Mouse (Mus musculus) forebrain, embryonic 15.5 days (tissue): ENCODE measurements around the gene Zhx3. TPM values are rescaled to one million over a fixed set of nuclear protein-coding genes. Genes with fewer than 3 reads are reported as not detected.

Experiments
- ATAC-seq: fragments of 200-750 bp; cut with Nextera tagmentation; replicated peaks from 2 replicates; pipeline ENCODE4 v1.8.0; 2017; ENCODE audit warnings: mild to moderate bottlenecking, moderate TSS enrichment, moderate library complexity
- H3K27ac ChIP-seq: fragments of 300-500 bp; sonication (generic); replicated peaks from 2 replicates; pipeline ENCODE4 v1.5.1; 2015; ENCODE audit warnings: mild to moderate bottlenecking, inconsistent platforms
- H3K27me3 ChIP-seq: fragments of 300-500 bp; sonication (generic); 2 replicates; pipeline ENCODE4 v1.6.1; 2015; ENCODE audit warnings: inconsistent platforms
- H3K36me3 ChIP-seq: fragments of 300-500 bp; sonication (generic); 2 replicates; pipeline ENCODE4 v1.6.1; 2015; ENCODE audit warnings: mild to moderate bottlenecking, inconsistent platforms
- H3K4me1 ChIP-seq: fragments of 300-500 bp; sonication (generic); 2 replicates; pipeline ENCODE4 v1.6.1; 2015; ENCODE audit warnings: inconsistent platforms
- H3K4me2 ChIP-seq: fragments of 300-500 bp; sonication (generic); replicated peaks from 2 replicates; pipeline ENCODE4 v1.6.1; 2015; ENCODE audit warnings: mild to moderate bottlenecking, inconsistent platforms
- H3K4me3 ChIP-seq: fragments of 300-500 bp; sonication (generic); 2 replicates; pipeline ENCODE4 v1.5.1; 2015; ENCODE audit warnings: mild to moderate bottlenecking, inconsistent platforms
- H3K9ac ChIP-seq: fragments of 300-500 bp; sonication (generic); replicated peaks from 2 replicates; pipeline ENCODE4 v1.6.1; 2015; ENCODE audit warnings: mild to moderate bottlenecking, inconsistent platforms
- H3K9me3 ChIP-seq: fragments of 300-500 bp; sonication (generic); 2 replicates; pipeline ENCODE4 v1.6.1; 2016; ENCODE audit warnings: inconsistent platforms
- WGBS: fragments of 180-500 bp; shearing (Covaris S2); methylation state at CpG from one replicate; pipeline ENCODE4 v1.1.7; 2015; ENCODE audit warnings: mixed read lengths; 5-methylcytosine and 5-hydroxymethylcytosine counted together
- polyA plus RNA-seq: library from polyadenylated mRNA; unstranded; fragments of >200 nt; fragmentation: Nextera tagmentation; extraction: Ambion mirVana; gene quantifications from 2 replicates; pipeline ENCODE4 v1.2.1, GENCODE M21; 2015

Zhx3 gene
- polyA plus RNA-seq = 19.7 and 21.1 TPM in 2 replicates

- under 1% methylated on average over 48 of the region's 48 CpGs for WGBS
Observed at GRCm38 (mm10) chr2:160872890-160873382, at the start of gene Zhx3. Gene Zhx3, minus strand, starts transcription at chr2:160872998.

GRCm38 (mm10) chr2:160921285-160921684, 48.5 kb upstream of the Zhx3 start:
- Histone ChIP-seq H3K36me3 (no peaks in the 10 kb centered on the region), H3K27ac (no peak overlapping the region), H3K9ac (no peak overlapping the region), H3K4me2 (no peak overlapping the region), H3K27me3 (no peaks in the 10 kb centered on the region), H3K9me3 (no peaks in the 10 kb centered on the region), H3K4me1 (0 out of 2 replicates have a peak, but pooled peaks cover 4% of the 10 kb centered on the region), H3K4me3 (no peak overlapping the region)
- 75% methylated on average over 7 of the region's 7 CpGs for WGBS
- no peak for ATAC-seq

More at GRCm38 (mm10) chr2:160872890-160873382, at the start of gene Zhx3:
- H3K27ac ChIP-seq = peak within 1 kb of the TSS; percentile 99
- no peaks in the 10 kb centered on the region for H3K27me3 ChIP-seq
- peak within 1 kb of the TSS; percentile 87 for H3K4me3 ChIP-seq
- H3K9me3 ChIP-seq = no peaks in the 10 kb centered on the region
- peak within 1 kb of the TSS; percentile 71 for H3K4me2 ChIP-seq
- H3K4me1 ChIP-seq = peaks cover 17% of the 10 kb centered on the region
- peak; percentile 98 for ATAC-seq
- H3K36me3 ChIP-seq = no peaks in the 10 kb centered on the region
- H3K9ac ChIP-seq = peak within 1 kb of the TSS; percentile 97

- H3K9ac ChIP-seq = no peak overlapping the region
- H3K4me3 ChIP-seq = no peak overlapping the region
- no peaks in the 10 kb centered on the region for H3K36me3 ChIP-seq
- no peaks in the 10 kb centered on the region for H3K9me3 ChIP-seq
- H3K4me1 ChIP-seq = 0 out of 2 replicates have a peak, but pooled peaks cover 7% of the 10 kb centered on the region
- H3K27ac ChIP-seq = no peak overlapping the region
- ATAC-seq = no peak
- WGBS = 85% methylated on average over 2 of the region's 2 CpGs
- no peak overlapping the region for H3K4me2 ChIP-seq
- peaks cover 6% of the 10 kb centered on the region for H3K27me3 ChIP-seq
Observed at GRCm38 (mm10) chr2:160918930-160919215, 46.1 kb upstream of the Zhx3 start.

- no peak overlapping the region for H3K9ac ChIP-seq
- ATAC-seq = no peak
- H3K4me2 ChIP-seq = no peak overlapping the region
- no peak overlapping the region for H3K4me3 ChIP-seq
- H3K36me3 ChIP-seq = no peaks in the 10 kb centered on the region
- 43% methylated on average over 8 of the region's 8 CpGs for WGBS
- H3K4me1 ChIP-seq = 0 out of 2 replicates have a peak, but pooled peaks cover 7% of the 10 kb centered on the region
- H3K27ac ChIP-seq = no peak overlapping the region
- peaks cover 9% of the 10 kb centered on the region for H3K27me3 ChIP-seq
- H3K9me3 ChIP-seq = no peaks in the 10 kb centered on the region
Observed at GRCm38 (mm10) chr2:160918154-160918929, 45.5 kb upstream of the Zhx3 start.

GRCm38 (mm10) chr2:160917313-160917712, 44.5 kb upstream of the Zhx3 start:
- 96% methylated on average over 3 of the region's 3 CpGs for WGBS
- H3K27me3 ChIP-seq = peaks cover 19% of the 10 kb centered on the region
- H3K9ac ChIP-seq = no peak overlapping the region
- H3K9me3 ChIP-seq = no peaks in the 10 kb centered on the region
- H3K4me1 ChIP-seq = peaks cover 9% of the 10 kb centered on the region
- H3K36me3 ChIP-seq = no peaks in the 10 kb centered on the region
- ATAC-seq = no peak
- no peak overlapping the region for H3K27ac ChIP-seq
- no peak overlapping the region for H3K4me3 ChIP-seq
- no peak overlapping the region for H3K4me2 ChIP-seq

GRCm38 (mm10) chr2:160916714-160917113, 43.9 kb upstream of the Zhx3 start:
- H3K36me3 ChIP-seq = no peaks in the 10 kb centered on the region
- WGBS = 54% methylated on average over 8 of the region's 8 CpGs
- no peak overlapping the region for H3K4me2 ChIP-seq
- ATAC-seq = no peak
- H3K27me3 ChIP-seq = peaks cover 25% of the 10 kb centered on the region
- no peak overlapping the region for H3K4me3 ChIP-seq
- H3K9ac ChIP-seq = no peak overlapping the region
- H3K27ac ChIP-seq = no peak overlapping the region
- H3K4me1 ChIP-seq = peaks cover 15% of the 10 kb centered on the region
- H3K9me3 ChIP-seq = no peaks in the 10 kb centered on the region

- ATAC-seq = no peak
- no peak overlapping the region for H3K4me3 ChIP-seq
- no peaks in the 10 kb centered on the region for H3K9me3 ChIP-seq
- H3K9ac ChIP-seq = no peak overlapping the region
- no peak overlapping the region for H3K4me2 ChIP-seq
- WGBS = 75% methylated on average over 13 of the region's 13 CpGs
- H3K36me3 ChIP-seq = no peaks in the 10 kb centered on the region
- no peak overlapping the region for H3K27ac ChIP-seq
- peaks cover 20% of the 10 kb centered on the region for H3K4me1 ChIP-seq
- H3K27me3 ChIP-seq = peaks cover 32% of the 10 kb centered on the region
Observed at GRCm38 (mm10) chr2:160915821-160916610, 43.2 kb upstream of the Zhx3 start.

- ATAC-seq = no peak
- Histone ChIP-seq H3K27ac (no peak overlapping the region), H3K4me1 (peaks cover 20% of the 10 kb centered on the region), H3K4me3 (no peak overlapping the region), H3K4me2 (no peak overlapping the region), H3K9me3 (no peaks in the 10 kb centered on the region), H3K27me3 (peaks cover 40% of the 10 kb centered on the region), H3K9ac (no peak overlapping the region), H3K36me3 (no peaks in the 10 kb centered on the region)
- 88% methylated on average over 9 of the region's 9 CpGs for WGBS
Observed at GRCm38 (mm10) chr2:160914656-160915055, 41.9 kb upstream of the Zhx3 start.

GRCm38 (mm10) chr2:160912231-160912671, 39.5 kb upstream of the Zhx3 start, which contains the start of gene Emilin3:
Gene Emilin3, minus strand, starts transcription at chr2:160912328.
- Histone ChIP-seq H3K27me3 (peaks cover 40% of the 10 kb centered on the region), H3K4me2 (peak within 1 kb of the TSS; percentile 87), H3K9me3 (no peaks in the 10 kb centered on the region), H3K27ac (no peak within 1 kb of the TSS), H3K4me1 (peaks cover 20% of the 10 kb centered on the region), H3K36me3 (no peaks in the 10 kb centered on the region), H3K4me3 (peak within 1 kb of the TSS; percentile 44), H3K9ac (peak within 1 kb of the TSS; percentile 36)
- WGBS = 1% methylated on average over 46 of the region's 46 CpGs
- ATAC-seq = peak; percentile 49

- no peaks in the 10 kb centered on the region for H3K36me3 ChIP-seq
- H3K4me3 ChIP-seq = peak overlapping the region; percentile 44
- ATAC-seq = peak; percentile 59
- H3K9me3 ChIP-seq = no peaks in the 10 kb centered on the region
- peaks cover 20% of the 10 kb centered on the region for H3K4me1 ChIP-seq
- peak overlapping the region; percentile 87 for H3K4me2 ChIP-seq
- H3K9ac ChIP-seq = peak overlapping the region; percentile 36
- peaks cover 40% of the 10 kb centered on the region for H3K27me3 ChIP-seq
- 1% methylated on average over 64 of the region's 64 CpGs for WGBS
- H3K27ac ChIP-seq = no peak overlapping the region
Observed at GRCm38 (mm10) chr2:160911558-160912201, 38.9 kb upstream of the Zhx3 start.

- H3K9me3 ChIP-seq = no peaks in the 10 kb centered on the region
- ATAC-seq = no peak
- H3K27ac ChIP-seq = no peak overlapping the region
- H3K9ac ChIP-seq = no peak overlapping the region
- H3K4me2 ChIP-seq = no peak overlapping the region
- H3K4me1 ChIP-seq = peaks cover 13% of the 10 kb centered on the region
- H3K27me3 ChIP-seq = peaks cover 40% of the 10 kb centered on the region
- WGBS = 90% methylated on average over 5 of the region's 5 CpGs
- no peaks in the 10 kb centered on the region for H3K36me3 ChIP-seq
- no peak overlapping the region for H3K4me3 ChIP-seq
Observed at GRCm38 (mm10) chr2:160910633-160911032, 37.8 kb upstream of the Zhx3 start.

GRCm38 (mm10) chr2:160908607-160909006, 35.8 kb upstream of the Zhx3 start:
- Histone ChIP-seq H3K9ac (no peak overlapping the region), H3K36me3 (no peaks in the 10 kb centered on the region), H3K9me3 (no peaks in the 10 kb centered on the region), H3K4me3 (no peak overlapping the region), H3K4me2 (no peak overlapping the region), H3K4me1 (peaks cover 13% of the 10 kb centered on the region), H3K27ac (no peak overlapping the region), H3K27me3 (peaks cover 31% of the 10 kb centered on the region)
- 69% methylated on average over 18 of the region's 18 CpGs for WGBS
- ATAC-seq = no peak
